Mouse (Mus musculus): ENCODE measurements around the gene Ampd3.

- TF ChIP-seq POLR2A (IDR thresholded peaks at IDR 0.05; ENCODE audit: borderline replicate concordance, insufficient read depth, low read length): no peak
- TF ChIP-seq CTCF (IDR thresholded peaks at IDR 0.05; ENCODE audit: borderline replicate concordance, insufficient read depth, low read depth, low read length): no peak
Observed at GRCm38 (mm10) chr7:110753310-110753709, 14.7 kb upstream of the Ampd3 start.
